Mouse (Mus musculus) brain, embryonic 14.5 days (tissue): ENCODE data around the gene Pld3.

ENCODE experiments used
- CTCF ChIP-seq: fragments of 200-500 bp; IDR thresholded peaks from 2 replicates; pipeline ENCODE4 v1.5.1; 2012; ENCODE audit warnings: inconsistent platforms, mild to moderate bottlenecking, moderate library complexity, borderline replicate concordance; ENCODE audit not compliant: insufficient read depth, insufficient read length; ENCODE audit errors: extremely low read depth
- POLR2A ChIP-seq: fragments of 200-500 bp; IDR thresholded peaks from 2 replicates; pipeline ENCODE4 v1.6.1; 2012; ENCODE audit warnings: mild to moderate bottlenecking, inconsistent platforms, borderline replicate concordance; ENCODE audit not compliant: poor library complexity, insufficient read depth, insufficient read length, severe bottlenecking; ENCODE audit errors: extremely low read depth

DNA sequence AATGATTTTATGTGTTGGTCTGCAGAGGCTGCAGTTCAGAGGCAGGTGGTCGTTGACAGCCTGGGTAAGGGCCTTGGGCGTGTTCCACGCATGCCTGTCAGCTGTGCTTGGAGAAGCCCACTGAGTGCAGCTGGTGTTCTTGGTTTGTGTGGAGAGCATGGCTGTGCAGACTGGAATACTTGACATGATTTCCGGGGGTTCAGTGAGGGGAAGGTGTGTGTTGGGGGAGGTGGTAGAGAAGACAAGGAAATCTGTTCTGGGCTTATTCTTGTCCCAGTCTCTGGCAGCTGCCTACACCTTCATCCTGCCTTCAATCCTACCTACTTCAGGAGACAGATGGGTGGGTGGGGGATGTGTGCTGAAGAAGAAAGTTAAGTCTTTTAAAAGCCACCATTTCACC, 48.6 kb upstream of the Pld3 start:
- TF ChIP-seq CTCF, result no peak
- TF ChIP-seq POLR2A, result no peak
